Mouse (Mus musculus) embryonic facial prominence, embryonic 14.5 days (tissue): ENCODE measurements at regions not wholly inside any gene's neighbourhood (a gene's known extent, or its start where the extent isn't known, plus 50 kb on each side); places are given as distances from the start of the nearest gene placed in this dataset.
A peak's percentile ranks its signal among the peaks of the same experiment; 100 is the strongest.

Experiments used
- ATAC-seq: fragments of 200-750 bp; cut with Nextera tagmentation; 2 replicates; pipeline ENCODE4 v1.8.0; 2017; ENCODE audit warnings: low read depth, moderate number of reproducible peaks, moderate TSS enrichment
- DNase-seq: peaks from one replicate; pipeline ENCODE4 v3.0.0-alpha.2; 2015; ENCODE audit warnings: low spot score
- H3K27ac ChIP-seq: fragments of 300-500 bp; sonication (generic); replicated peaks from 2 replicates; pipeline ENCODE4 v1.5.1; 2014; ENCODE audit warnings: low read depth, mild to moderate bottlenecking, low read length, moderate library complexity
- H3K27me3 ChIP-seq: fragments of 300-500 bp; sonication (generic); replicated peaks from 2 replicates; pipeline ENCODE4 v1.6.1; 2014; ENCODE audit warnings: low read length; ENCODE audit not compliant: control insufficient read depth, insufficient read depth
- H3K36me3 ChIP-seq: fragments of 300-500 bp; sonication (generic); 2 replicates; pipeline ENCODE4 v1.6.1; 2014; ENCODE audit warnings: low read length, mixed read lengths; ENCODE audit not compliant: control insufficient read depth, insufficient read depth
- H3K4me1 ChIP-seq: fragments of 300-500 bp; sonication (generic); 2 replicates; pipeline ENCODE4 v1.6.1; 2014; ENCODE audit warnings: antibody characterized with exemption, low read length; ENCODE audit not compliant: control insufficient read depth, insufficient read depth
- H3K4me2 ChIP-seq: fragments of 300-500 bp; sonication (generic); 2 replicates; pipeline ENCODE4 v1.6.1; 2014; ENCODE audit warnings: low read depth, mild to moderate bottlenecking, low read length, moderate library complexity, mixed read lengths
- H3K4me3 ChIP-seq: fragments of 300-500 bp; sonication (generic); 2 replicates; pipeline ENCODE4 v1.5.1; 2014; ENCODE audit warnings: low read depth, mild to moderate bottlenecking, low read length
- H3K9ac ChIP-seq: fragments of 300-500 bp; sonication (generic); 2 replicates; pipeline ENCODE4 v1.6.1; 2014; ENCODE audit warnings: low read depth, mild to moderate bottlenecking, low read length, moderate library complexity, mixed read lengths
- H3K9me3 ChIP-seq: fragments of 300-500 bp; sonication (generic); 2 replicates; pipeline ENCODE4 v1.6.1; 2016; ENCODE audit warnings: low read length; ENCODE audit not compliant: control insufficient read depth
- WGBS: fragments of 180-500 bp; shearing (Covaris S2); extraction: QIAGEN DNeasy Blood & Tissue Kit; methylation state at CpG from one replicate; pipeline ENCODE4 v1.1.7; 2014; 5-methylcytosine and 5-hydroxymethylcytosine counted together

- no peak overlapping the region for H3K4me3 ChIP-seq
- DNase-seq (no peak), ATAC-seq (no peak)
- no peak overlapping the region for H3K27ac ChIP-seq
- no peak overlapping the region for H3K4me2 ChIP-seq
- H3K9me3 ChIP-seq, result no peaks in the 10 kb centered on the region
- 0 out of 2 replicates have a peak, but pooled peaks cover 11% of the 10 kb centered on the region for H3K4me1 ChIP-seq
- H3K36me3 ChIP-seq, result no peaks in the 10 kb centered on the region
- WGBS, result 28% methylated on average over 1 of the region's 1 CpGs
- no peaks in the 10 kb centered on the region for H3K27me3 ChIP-seq
- H3K9ac ChIP-seq, result no peak overlapping the region
Measured at GRCm38 (mm10) chr4:82129471-82129870, 576.1 kb downstream of the Nfib start.

GRCm38 (mm10) chr4:82123733-82124132, 581.8 kb downstream of the Nfib start:
- no peaks in the 10 kb centered on the region for H3K9me3 ChIP-seq
- DNase-seq, result peak; percentile 45
- no peak overlapping the region for H3K27ac ChIP-seq
- no peak for ATAC-seq
- no peak overlapping the region for H3K4me2 ChIP-seq
- no peak overlapping the region for H3K9ac ChIP-seq
- H3K27me3 ChIP-seq, result no peaks in the 10 kb centered on the region
- peaks cover 5% of the 10 kb centered on the region; the same call in 1 of the 2 replicates for H3K4me1 ChIP-seq
- no peak overlapping the region for H3K4me3 ChIP-seq
- 69% methylated on average over 5 of the region's 5 CpGs for WGBS
- no peaks in the 10 kb centered on the region for H3K36me3 ChIP-seq

GRCm38 (mm10) chr4:82123101-82123500, 582.4 kb downstream of the Nfib start:
- DNase-seq (no peak), ATAC-seq (no peak)
- WGBS, result 96% methylated on average over 1 of the region's 1 CpGs

GRCm38 (mm10) chr4:82120796-82121195, 584.8 kb downstream of the Nfib start:
- Histone ChIP-seq H3K27me3 (no peaks in the 10 kb centered on the region), H3K4me3 (no peak overlapping the region), H3K36me3 (no peaks in the 10 kb centered on the region), H3K4me1 (peaks cover 5% of the 10 kb centered on the region; the same call in 1 of the 2 replicates), H3K27ac (no peak overlapping the region), H3K9ac (no peak overlapping the region), H3K9me3 (no peaks in the 10 kb centered on the region), H3K4me2 (no peak overlapping the region)
- ATAC-seq (no peak), DNase-seq (no peak)
- WGBS, result 65% methylated on average over 4 of the region's 4 CpGs

More at GRCm38 (mm10) chr4:82123101-82123500, 582.4 kb downstream of the Nfib start:
- no peaks in the 10 kb centered on the region for H3K36me3 ChIP-seq
- H3K9ac ChIP-seq, result no peak overlapping the region
- H3K9me3 ChIP-seq, result no peaks in the 10 kb centered on the region
- H3K4me3 ChIP-seq, result no peak overlapping the region
- H3K4me2 ChIP-seq, result no peak overlapping the region
- H3K27ac ChIP-seq, result no peak overlapping the region
- H3K27me3 ChIP-seq, result no peaks in the 10 kb centered on the region
- peaks cover 5% of the 10 kb centered on the region; the same call in 1 of the 2 replicates for H3K4me1 ChIP-seq

- Histone ChIP-seq H3K4me2 (no peak overlapping the region), H3K9me3 (no peaks in the 10 kb centered on the region), H3K4me3 (no peak overlapping the region), H3K27ac (no peak overlapping the region), H3K4me1 (peaks cover 5% of the 10 kb centered on the region; the same call in 1 of the 2 replicates), H3K27me3 (no peaks in the 10 kb centered on the region), H3K9ac (no peak overlapping the region), H3K36me3 (no peaks in the 10 kb centered on the region)
- 39% methylated on average over 1 of the region's 1 CpGs for WGBS
- DNase-seq (no peak), ATAC-seq (no peak)
Measured at GRCm38 (mm10) chr4:82120326-82120725, 585.2 kb downstream of the Nfib start.

GRCm38 (mm10) chr4:82101837-82102236, 603.7 kb downstream of the Nfib start:
- no peak overlapping the region for H3K4me3 ChIP-seq
- H3K9me3 ChIP-seq, result no peaks in the 10 kb centered on the region
- no peak overlapping the region for H3K27ac ChIP-seq
- no peak overlapping the region for H3K4me2 ChIP-seq
- no peaks in the 10 kb centered on the region for H3K36me3 ChIP-seq
- H3K27me3 ChIP-seq, result no peaks in the 10 kb centered on the region
- H3K4me1 ChIP-seq, result peaks cover 24% of the 10 kb centered on the region
- DNase-seq (no peak), ATAC-seq (no peak)
- 81% methylated on average over 1 of the region's 1 CpGs for WGBS
- no peak overlapping the region for H3K9ac ChIP-seq

GRCm38 (mm10) chr4:82099970-82100368, 605.6 kb downstream of the Nfib start:
- no peaks in the 10 kb centered on the region for H3K27me3 ChIP-seq
- H3K4me3 ChIP-seq, result no peak overlapping the region
- peak overlapping the region; percentile 92 for H3K27ac ChIP-seq
- H3K4me1 ChIP-seq, result peaks cover 24% of the 10 kb centered on the region
- WGBS, result 40% methylated on average over 6 of the region's 6 CpGs
- H3K4me2 ChIP-seq, result no peak overlapping the region
- DNase-seq (peak; percentile 81), ATAC-seq (peak; percentile 56)
- H3K9me3 ChIP-seq, result no peaks in the 10 kb centered on the region
- H3K9ac ChIP-seq, result no peak overlapping the region
- H3K36me3 ChIP-seq, result no peaks in the 10 kb centered on the region

- 38% methylated on average over 13 of the region's 13 CpGs for WGBS
- ATAC-seq (peak; percentile 84), DNase-seq (peak; percentile 95)
- Histone ChIP-seq H3K27me3 (no peaks in the 10 kb centered on the region), H3K27ac (peak overlapping the region; percentile 92), H3K4me1 (peaks cover 24% of the 10 kb centered on the region), H3K4me2 (peak overlapping the region; percentile 13), H3K4me3 (no peak overlapping the region), H3K9ac (no peak overlapping the region; the same call in 1 of the 2 replicates), H3K36me3 (no peaks in the 10 kb centered on the region), H3K9me3 (no peaks in the 10 kb centered on the region)
Measured at GRCm38 (mm10) chr4:82098986-82099969, 606.3 kb downstream of the Nfib start.
